In the genomic region with DNA sequence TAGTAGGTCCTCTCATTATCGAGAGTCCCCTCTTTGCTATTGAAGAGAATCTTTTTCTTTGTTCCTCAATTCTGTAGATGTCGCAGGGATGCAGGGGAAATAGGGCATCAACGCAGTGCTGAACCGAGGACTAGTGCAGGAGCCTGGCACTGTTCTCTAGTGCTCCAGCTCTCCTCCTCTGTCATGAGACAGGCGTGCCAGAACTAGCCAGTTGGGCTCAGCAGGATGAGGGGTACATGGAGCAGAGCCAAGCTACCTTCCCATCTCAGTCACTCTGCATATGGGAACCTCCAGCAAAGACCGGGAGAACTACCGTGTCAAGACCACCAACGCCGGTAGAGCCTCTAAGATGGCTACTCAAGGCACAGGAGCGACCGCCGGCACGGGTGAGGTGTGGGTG, we compare ENCODE assay signal across 19 mouse cellular contexts.
DNase-seq lines count a peak whose midpoint lies in the region; ATAC-seq lines count a peak whose summit lies in the region.
"Had no signal": no experiment of that assay in that cellular context is flagged by ENCODE, and none has a peak within 500 bp of the region (broad histone marks: within the 10 kb centered on the region; RNA-seq: fewer than 3 reads in every experiment).

No protein-coding gene starts in this region.

- H3K4me1 ChIP-seq in heart, embryonic 15.5 days (replicated peaks) = peaks cover 69% of the 10 kb centered on the region
- H3K4me1 ChIP-seq in neural tube, embryonic 14.5 days (ENCODE audit: control insufficient read depth, insufficient read depth, low read length) = 0 out of 2 replicates have a peak, but pooled peaks cover 4% of the 10 kb centered on the region
- H3K4me1 ChIP-seq: liver, embryonic 15.5 days had no signal

- H3K4me3 ChIP-seq in heart, embryonic 15.5 days = no peak overlapping the region
- no peak overlapping the region for H3K4me3 ChIP-seq in neural tube, embryonic 14.5 days (ENCODE audit: low read depth, low read length)
- H3K4me3 ChIP-seq: liver, embryonic 15.5 days had no signal

- no peak for ATAC-seq in cerebellum, adult (ENCODE audit: insufficient number of reproducible peaks, low FRiP score, low TSS enrichment)
- ATAC-seq in heart, embryonic 15.5 days (replicated peaks; ENCODE audit: insufficient number of reproducible peaks, insufficient read depth, low FRiP score, low read depth) = no peak
- 0 out of 2 replicates have a peak, but pooled peaks have one; percentile 21 for ATAC-seq in neural tube, embryonic 14.5 days (ENCODE audit: low read depth)

- 0 out of 2 replicates have a peak, but pooled peaks cover 5% of the 10 kb centered on the region for H3K36me3 ChIP-seq in heart, embryonic 15.5 days
- H3K36me3 ChIP-seq in neural tube, embryonic 14.5 days (ENCODE audit: control insufficient read depth, insufficient read depth, low read length) = no peaks in the 10 kb centered on the region
- H3K36me3 ChIP-seq: liver, embryonic 15.5 days had no signal

- peak; percentile 30 to 49 for DNase-seq in cerebellum, postnatal 25 days
- DNase-seq in heart, adult 18-20 months = no peak
- no peak for DNase-seq in neural tube, embryonic 10.5 days (ENCODE audit: extremely low spot score, low spot score)
- no peak for DNase-seq in thymus, postnatal 25 days
- no peak for DNase-seq in Muller cell, postnatal 12 days (ENCODE audit: inconsistent ontology term)
- DNase-seq: adrenal gland, postnatal 10 days; cerebellum, adult 8-10 months; embryo, embryonic 11 days; gastrocnemius, postnatal 14 days; kidney, adult 2 months; kidney, postnatal 25 days; layer of hippocampus, adult 9-11 months; lung, postnatal 14 days; spleen, adult 18-20 months; thymus, adult 2 months had no signal

- no peak overlapping the region for H3K9ac ChIP-seq in heart, embryonic 15.5 days
- H3K9ac ChIP-seq in neural tube, embryonic 14.5 days (replicated peaks; ENCODE audit: low read depth, low read length) = no peak overlapping the region
- H3K9ac ChIP-seq: liver, embryonic 15.5 days had no signal

- 84% methylated on average over 13 of the region's 13 CpGs for WGBS in heart, embryonic 15.5 days
- 56% methylated on average over 13 of the region's 13 CpGs for WGBS in neural tube, embryonic 14.5 days

- H3K27me3 ChIP-seq in heart, embryonic 15.5 days = no peaks in the 10 kb centered on the region
- H3K27me3 ChIP-seq in neural tube, embryonic 14.5 days (ENCODE audit: control insufficient read depth, insufficient read depth, low read length) = no peaks in the 10 kb centered on the region

- H3K27ac ChIP-seq in heart, embryonic 15.5 days = peak overlapping the region; percentile 77
- no peak overlapping the region for H3K27ac ChIP-seq in neural tube, embryonic 14.5 days (ENCODE audit: low read depth, low read length)
- H3K27ac ChIP-seq: liver, embryonic 15.5 days had no signal

- H3K4me2 ChIP-seq in heart, embryonic 15.5 days = no peak overlapping the region
- no peak overlapping the region for H3K4me2 ChIP-seq in neural tube, embryonic 14.5 days (ENCODE audit: low read depth, low read length)
- H3K4me2 ChIP-seq: liver, embryonic 15.5 days had no signal

- H3K9me3 ChIP-seq in heart, embryonic 15.5 days (replicated peaks) = no peaks in the 10 kb centered on the region
- H3K9me3 ChIP-seq in neural tube, embryonic 14.5 days (ENCODE audit: control insufficient read depth, low read length) = no peaks in the 10 kb centered on the region
- H3K9me3 ChIP-seq: liver, embryonic 15.5 days had no signal

Comparison
In these comparisons a context has a peak if more than half of its experiments do, and no peak if none do; other contexts are left out.
1. DNase-seq: peak in cerebellum, postnatal 25 days (2 of 2); none in heart, adult 18-20 months (0 of 2), neural tube, embryonic 10.5 days (single experiment), thymus, postnatal 25 days (single experiment) and Muller cell, postnatal 12 days (single experiment).